Mouse (Mus musculus): ENCODE data around the gene Ebp. TPM values are rescaled to one million over a fixed set of nuclear protein-coding genes. Genes with fewer than 3 reads are reported as not detected.

Gene Ebp
- polyA plus RNA-seq, 1 experiment, result 71.1 TPM

DNA sequence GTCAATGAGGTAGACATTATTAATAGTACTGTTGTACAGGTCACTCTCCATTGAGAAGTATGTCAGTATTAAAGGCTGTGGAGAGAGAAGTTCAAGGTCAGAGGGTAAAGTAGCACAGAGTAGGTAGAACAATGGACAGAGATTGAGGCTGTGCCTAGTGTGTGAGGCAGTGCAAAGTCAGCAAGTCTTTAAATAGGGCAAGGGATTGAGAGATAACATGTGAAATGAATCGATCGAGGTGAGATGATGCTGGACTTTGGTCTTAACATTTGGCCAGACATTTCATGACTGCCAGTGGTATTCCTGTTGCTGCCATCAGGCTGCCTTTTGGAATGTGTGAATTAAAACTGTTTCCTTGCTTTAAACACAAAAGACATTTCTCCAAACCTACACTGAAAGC, 14.4 kb downstream of the Ebp start:
- H3K4me3 ChIP-seq (ENCODE audit: control insufficient read depth, insufficient read depth, low read length), result no peak overlapping the region
- TF ChIP-seq CTCF (IDR thresholded peaks at IDR 0.05; ENCODE audit: borderline replicate concordance, control insufficient read depth, extremely low read depth, insufficient read depth, low read length, poor library complexity) (no peak), POLR2A (IDR thresholded peaks at IDR 0.05; ENCODE audit: control insufficient read depth, extremely low read depth, insufficient read depth, low read length, poor library complexity) (no peak)
- WGBS, result 100% methylated on average over 2 of the region's 2 CpGs
- H3K27me3 ChIP-seq (ENCODE audit: control insufficient read depth, insufficient read depth, low read length), result no peaks in the 10 kb centered on the region
- no peak overlapping the region for H3K27ac ChIP-seq (ENCODE audit: control insufficient read depth, insufficient read depth, low read length)
- no peaks in the 10 kb centered on the region for H3K4me1 ChIP-seq (replicated peaks; ENCODE audit: control insufficient read depth, insufficient read depth, low read length)
- no peaks in the 10 kb centered on the region for H3K36me3 ChIP-seq (ENCODE audit: control insufficient read depth, insufficient read depth, low read length)
- no peak for DNase-seq

DNA sequence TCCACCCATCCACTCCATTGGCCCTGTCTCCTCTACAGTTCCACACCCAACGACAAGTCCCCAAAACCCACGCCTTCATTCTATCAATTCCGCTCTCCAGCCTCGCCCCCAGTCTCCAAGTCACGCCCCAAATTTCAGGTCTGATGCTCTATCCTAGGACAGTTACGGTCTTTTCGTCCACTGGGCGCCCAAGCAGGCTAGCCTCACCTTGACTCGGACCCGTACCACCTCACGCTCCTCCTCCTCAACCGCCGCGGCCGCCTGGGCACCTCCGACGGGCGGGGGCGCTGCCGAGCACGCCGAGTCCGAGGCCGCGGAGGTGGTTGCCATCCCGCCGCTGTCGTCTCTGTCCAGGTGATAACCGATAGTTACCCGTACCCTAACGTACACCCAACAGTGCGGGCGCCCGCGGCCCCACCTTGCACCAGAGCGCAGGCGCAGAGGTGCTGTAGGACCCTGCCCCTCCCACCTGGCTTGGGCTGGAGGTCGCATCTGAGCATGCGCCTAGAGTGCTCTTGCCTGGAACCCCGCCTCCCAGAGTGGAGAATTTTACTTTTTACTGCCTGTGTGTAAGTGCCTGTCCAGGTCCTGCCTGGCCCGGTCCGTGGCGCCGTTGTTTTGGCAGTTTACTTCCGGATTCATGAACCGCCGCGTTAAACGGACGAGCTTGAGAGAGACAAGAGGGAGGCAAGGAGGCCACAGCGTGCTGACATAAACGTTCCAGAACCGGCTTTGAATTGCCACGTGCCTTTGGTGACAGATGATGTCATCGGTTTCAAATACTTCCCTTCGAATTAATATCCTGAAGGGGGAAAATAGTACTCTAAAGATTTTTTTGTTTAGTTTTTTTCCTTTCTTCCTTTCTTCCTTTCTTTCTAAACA, 17.6 kb downstream of the Ebp start, which contains the start of gene Tbc1d25:
Gene Tbc1d25, minus strand, starts transcription at position 678 of the 882 bp plus-strand sequence.
- TF ChIP-seq POLR2A (IDR thresholded peaks at IDR 0.05; ENCODE audit: control insufficient read depth, extremely low read depth, insufficient read depth, low read length, poor library complexity), result no peak
- 0 out of 2 replicates have a peak, but pooled peaks have one; percentile 32 for TF ChIP-seq CTCF (IDR thresholded peaks at IDR 0.05; ENCODE audit: borderline replicate concordance, control insufficient read depth, extremely low read depth, insufficient read depth, low read length, poor library complexity)

DNA sequence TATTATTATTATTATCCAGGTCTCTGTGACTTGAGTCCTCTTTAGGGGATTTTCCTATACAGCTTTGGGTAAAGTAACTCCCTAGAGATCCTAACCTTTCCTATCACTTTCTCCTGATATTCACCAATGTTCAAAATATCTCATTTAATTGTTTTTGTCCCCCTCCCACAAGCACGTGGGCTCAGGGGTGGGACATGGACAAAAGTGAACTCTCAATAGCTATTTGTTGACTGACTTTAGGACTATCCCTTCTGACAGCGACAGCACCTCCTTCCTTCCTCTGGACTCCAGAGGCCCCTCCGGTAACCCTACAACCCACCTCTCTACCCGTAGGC, 18.2 kb downstream of the Ebp start:
- H3K36me3 ChIP-seq (ENCODE audit: control insufficient read depth, insufficient read depth, low read length), result no peaks in the 10 kb centered on the region
- TF ChIP-seq CTCF (IDR thresholded peaks at IDR 0.05; ENCODE audit: borderline replicate concordance, control insufficient read depth, extremely low read depth, insufficient read depth, low read length, poor library complexity) (no peak), POLR2A (IDR thresholded peaks at IDR 0.05; ENCODE audit: control insufficient read depth, extremely low read depth, insufficient read depth, low read length, poor library complexity) (no peak)
- no peaks in the 10 kb centered on the region for H3K4me1 ChIP-seq (replicated peaks; ENCODE audit: control insufficient read depth, insufficient read depth, low read length)
- H3K27me3 ChIP-seq (ENCODE audit: control insufficient read depth, insufficient read depth, low read length), result no peaks in the 10 kb centered on the region
- H3K27ac ChIP-seq (ENCODE audit: control insufficient read depth, insufficient read depth, low read length), result no peak overlapping the region
- no peak for DNase-seq
- H3K4me3 ChIP-seq (ENCODE audit: control insufficient read depth, insufficient read depth, low read length), result peak overlapping the region; percentile 95
- WGBS, result 0% methylated on average over 4 of the region's 4 CpGs

More for the DNA sequence above, 17.6 kb downstream of the Ebp start, which contains the start of gene Tbc1d25:
- Histone ChIP-seq H3K27me3 (ENCODE audit: control insufficient read depth, insufficient read depth, low read length) (no peaks in the 10 kb centered on the region), H3K27ac (ENCODE audit: control insufficient read depth, insufficient read depth, low read length) (no peak within 1 kb of the TSS), H3K36me3 (ENCODE audit: control insufficient read depth, insufficient read depth, low read length) (no peaks in the 10 kb centered on the region), H3K4me3 (ENCODE audit: control insufficient read depth, insufficient read depth, low read length) (peak within 1 kb of the TSS; percentile 95), H3K4me1 (replicated peaks; ENCODE audit: control insufficient read depth, insufficient read depth, low read length) (no peaks in the 10 kb centered on the region)
- WGBS, result 1% methylated on average over 56 of the region's 56 CpGs
- peak; percentile 83 for DNase-seq

DNA sequence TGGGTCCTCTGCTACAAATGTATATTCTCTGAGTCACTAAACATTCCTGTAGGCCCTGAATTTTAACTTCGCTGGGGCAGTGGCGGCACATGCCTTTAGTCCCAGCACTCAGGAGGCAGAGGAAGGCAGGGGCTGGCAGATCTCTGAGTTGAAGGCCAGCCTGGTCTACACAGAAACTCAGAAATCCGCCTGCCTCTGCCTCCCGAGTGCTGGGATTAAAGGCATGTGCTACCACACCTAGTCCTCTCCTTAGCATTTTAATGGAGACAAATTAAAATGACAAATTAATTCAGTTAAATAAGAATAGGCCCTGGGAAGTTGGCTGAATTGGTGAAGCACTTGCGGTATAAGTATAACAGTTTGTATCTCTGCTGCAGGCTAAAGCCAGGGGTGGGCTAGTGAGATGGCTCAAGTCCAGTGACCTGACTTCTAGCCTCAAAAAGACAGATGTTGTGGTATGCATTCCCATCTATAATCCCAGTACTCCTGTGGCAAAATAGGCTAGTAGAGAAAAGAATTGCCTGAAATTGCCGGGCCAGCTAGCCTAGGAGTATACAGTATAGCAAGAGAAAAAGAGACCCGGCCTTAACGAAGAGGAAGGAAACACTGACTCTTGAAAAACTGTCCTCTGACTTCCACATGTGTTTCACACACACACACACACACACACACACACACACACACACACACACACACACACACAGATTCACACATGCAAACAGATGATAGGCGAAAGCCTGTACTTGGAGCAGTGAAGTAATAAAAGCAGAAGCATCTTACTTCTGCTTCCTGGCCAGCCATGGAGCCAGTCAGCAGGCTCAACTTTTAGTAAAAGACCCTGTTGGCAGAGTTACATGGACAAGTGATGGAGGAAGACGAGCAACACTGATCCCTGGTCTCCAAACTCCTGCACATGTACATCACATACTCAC, 25.3 kb downstream of the Ebp start:
- H3K27me3 ChIP-seq (ENCODE audit: control insufficient read depth, insufficient read depth, low read length), result no peaks in the 10 kb centered on the region
- H3K36me3 ChIP-seq (ENCODE audit: control insufficient read depth, insufficient read depth, low read length), result no peaks in the 10 kb centered on the region
- DNase-seq, result no peak
- no peak for TF ChIP-seq CTCF (IDR thresholded peaks at IDR 0.05; ENCODE audit: borderline replicate concordance, control insufficient read depth, extremely low read depth, insufficient read depth, low read length, poor library complexity)
- no peak for TF ChIP-seq POLR2A (IDR thresholded peaks at IDR 0.05; ENCODE audit: control insufficient read depth, extremely low read depth, insufficient read depth, low read length, poor library complexity)
- H3K4me3 ChIP-seq (ENCODE audit: control insufficient read depth, insufficient read depth, low read length), result no peak overlapping the region
- H3K27ac ChIP-seq (ENCODE audit: control insufficient read depth, insufficient read depth, low read length), result no peak overlapping the region
- H3K4me1 ChIP-seq (replicated peaks; ENCODE audit: control insufficient read depth, insufficient read depth, low read length), result no peaks in the 10 kb centered on the region
- WGBS, result 89% methylated on average over 8 of the region's 10 CpGs

DNA sequence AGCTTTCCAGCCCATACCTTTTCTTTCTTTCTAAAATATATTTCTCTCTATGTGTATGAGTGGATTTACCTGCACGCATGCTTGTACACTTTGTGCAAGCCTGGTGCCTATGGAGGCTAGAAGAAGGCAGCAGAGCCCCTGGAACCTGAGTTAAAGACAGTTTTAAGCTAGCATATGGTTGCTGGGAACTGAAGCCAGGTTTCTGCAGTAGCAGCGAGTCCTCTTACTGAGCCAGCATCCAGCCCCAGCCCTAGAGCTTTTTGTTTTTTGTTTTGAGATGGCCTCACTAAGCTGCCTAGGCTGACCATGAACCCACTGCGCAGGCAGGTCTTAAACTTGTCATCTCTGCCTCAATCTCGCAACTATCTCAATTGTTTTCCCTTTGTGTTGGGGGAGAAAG, 28.8 kb downstream of the Ebp start:
- Histone ChIP-seq H3K27me3 (ENCODE audit: control insufficient read depth, insufficient read depth, low read length) (no peaks in the 10 kb centered on the region), H3K36me3 (ENCODE audit: control insufficient read depth, insufficient read depth, low read length) (no peaks in the 10 kb centered on the region), H3K4me1 (replicated peaks; ENCODE audit: control insufficient read depth, insufficient read depth, low read length) (no peaks in the 10 kb centered on the region), H3K4me3 (ENCODE audit: control insufficient read depth, insufficient read depth, low read length) (no peak overlapping the region), H3K27ac (ENCODE audit: control insufficient read depth, insufficient read depth, low read length) (no peak overlapping the region)
- no peak for DNase-seq
- 98% methylated on average over 4 of the region's 4 CpGs for WGBS
- no peak for TF ChIP-seq CTCF (IDR thresholded peaks at IDR 0.05; ENCODE audit: borderline replicate concordance, control insufficient read depth, extremely low read depth, insufficient read depth, low read length, poor library complexity)
- TF ChIP-seq POLR2A (IDR thresholded peaks at IDR 0.05; ENCODE audit: control insufficient read depth, extremely low read depth, insufficient read depth, low read length, poor library complexity), result no peak

DNA sequence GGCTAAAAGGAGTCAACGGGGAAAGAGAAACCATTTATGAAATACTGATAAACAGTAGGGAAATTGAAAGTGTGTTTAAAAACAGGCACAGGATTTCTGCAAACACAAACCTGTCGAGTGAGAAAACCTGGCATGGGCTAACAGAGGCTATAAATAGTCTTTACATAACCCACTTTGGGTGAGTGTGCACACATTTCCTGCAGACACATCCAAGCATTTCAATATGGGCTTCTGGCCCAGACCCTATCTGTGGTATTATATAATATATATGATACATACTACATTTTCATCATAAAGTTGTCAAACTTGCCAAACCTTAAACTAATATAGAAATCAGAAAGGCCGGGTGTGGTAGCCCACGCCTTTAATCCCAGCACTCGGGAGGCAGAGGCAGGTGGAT, 30.2 kb downstream of the Ebp start:
- Histone ChIP-seq H3K4me3 (ENCODE audit: control insufficient read depth, insufficient read depth, low read length) (no peak overlapping the region), H3K27ac (ENCODE audit: control insufficient read depth, insufficient read depth, low read length) (no peak overlapping the region), H3K36me3 (ENCODE audit: control insufficient read depth, insufficient read depth, low read length) (no peaks in the 10 kb centered on the region), H3K4me1 (replicated peaks; ENCODE audit: control insufficient read depth, insufficient read depth, low read length) (no peaks in the 10 kb centered on the region), H3K27me3 (ENCODE audit: control insufficient read depth, insufficient read depth, low read length) (no peaks in the 10 kb centered on the region)
- DNase-seq, result no peak
- 70% methylated on average over 5 of the region's 5 CpGs for WGBS
- TF ChIP-seq CTCF (IDR thresholded peaks at IDR 0.05; ENCODE audit: borderline replicate concordance, control insufficient read depth, extremely low read depth, insufficient read depth, low read length, poor library complexity), result no peak
- no peak for TF ChIP-seq POLR2A (IDR thresholded peaks at IDR 0.05; ENCODE audit: control insufficient read depth, extremely low read depth, insufficient read depth, low read length, poor library complexity)
